Mouse (Mus musculus) layer of hippocampus, postnatal 10 days (tissue): ENCODE measurements around the gene Klhl42. TPM values are rescaled to one million over a fixed set of nuclear protein-coding genes. Genes with fewer than 3 reads are reported as not detected.

Source experiments
- DNase-seq, 2 experiments: peaks; one replicate each; pipeline ENCODE4 v3.0.0; 2021; ENCODE audit warnings: low spot score in 2 of 2
- total RNA-seq, 2 experiments: library from RNA; stranded (reverse); gene quantifications; 2 replicates each; pipeline ENCODE4 v1.2.3; 2021

The Klhl42 gene
- total RNA-seq, 2 experiments from 2014 or later = 23.5 to 25.7 TPM

- peak in 1 of 2 experiments; percentile 25 for DNase-seq
Observed at GRCm38 (mm10) chr6:147086594-147087225, 4.5 kb upstream of the Klhl42 start, which contains the start of gene Mansc4. Mansc4 (minus strand) TSS chr6:147087032.

DNA sequence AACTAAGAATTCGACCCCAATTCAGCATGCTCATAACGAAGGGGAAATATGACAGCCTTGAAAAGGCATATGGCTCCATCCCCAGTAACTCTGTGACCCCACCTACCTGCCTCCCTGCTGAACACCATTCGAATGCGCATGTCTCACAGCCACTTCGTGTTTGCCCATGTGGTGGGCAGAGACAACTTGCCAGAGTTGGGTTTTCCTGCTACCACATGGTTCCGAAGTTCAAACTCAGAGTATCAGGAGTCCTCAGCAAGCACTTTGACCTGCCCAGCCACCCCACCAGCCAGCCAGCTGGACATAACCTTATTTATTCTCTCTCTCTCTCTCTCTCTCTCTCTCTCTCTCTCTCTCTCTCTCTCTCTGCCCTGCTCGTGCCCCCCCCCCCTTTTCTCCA, 3.4 kb upstream of the Klhl42 start:
- no peak for DNase-seq

DNA sequence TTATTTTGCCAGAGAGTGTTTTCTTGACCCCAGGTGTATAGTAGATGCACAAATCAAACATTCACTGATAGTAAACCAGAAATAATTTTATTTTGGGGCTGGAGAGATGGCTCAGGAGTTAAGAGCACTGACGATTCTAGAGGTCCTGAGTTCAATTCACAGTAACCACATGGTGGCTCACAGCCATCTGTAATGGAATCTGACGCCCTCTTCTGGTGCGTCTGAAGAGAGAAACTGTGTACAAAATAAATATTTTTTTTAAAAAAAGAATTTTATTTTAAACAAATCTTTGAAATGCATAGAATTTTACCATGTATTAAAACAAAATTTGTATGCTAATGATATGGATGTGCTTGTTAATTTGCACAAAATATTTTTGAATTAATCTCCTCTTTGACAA, 2.7 kb upstream of the Klhl42 start:
- DNase-seq = no peak

- peak; percentile 16 to 27 for DNase-seq
Observed at GRCm38 (mm10) chr6:147090191-147090590, 988 bp upstream of the Klhl42 start.

- DNase-seq = peak; percentile 61 to 74
Observed at GRCm38 (mm10) chr6:147092136-147092535, 957 bp downstream of the Klhl42 start.

DNA sequence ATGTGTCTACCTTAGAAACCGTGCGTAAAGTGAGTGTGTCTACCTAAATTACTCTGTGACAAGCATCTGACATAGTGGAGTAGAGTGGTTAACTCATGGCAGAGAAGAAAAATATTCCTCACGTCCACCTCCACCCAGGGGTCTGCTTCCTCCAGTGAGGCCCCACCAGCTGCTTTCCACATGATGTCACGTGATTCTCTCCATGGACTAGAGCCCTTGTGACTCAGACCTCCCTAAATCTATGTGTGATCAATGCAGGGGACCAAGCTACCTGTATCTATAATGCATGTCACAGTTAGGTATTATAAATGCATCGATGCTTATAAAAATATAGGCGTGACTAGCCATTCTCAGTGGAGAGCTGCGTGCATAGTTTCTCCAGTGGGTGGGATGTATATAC, 3.6 kb downstream of the Klhl42 start:
- DNase-seq = no peak

DNA sequence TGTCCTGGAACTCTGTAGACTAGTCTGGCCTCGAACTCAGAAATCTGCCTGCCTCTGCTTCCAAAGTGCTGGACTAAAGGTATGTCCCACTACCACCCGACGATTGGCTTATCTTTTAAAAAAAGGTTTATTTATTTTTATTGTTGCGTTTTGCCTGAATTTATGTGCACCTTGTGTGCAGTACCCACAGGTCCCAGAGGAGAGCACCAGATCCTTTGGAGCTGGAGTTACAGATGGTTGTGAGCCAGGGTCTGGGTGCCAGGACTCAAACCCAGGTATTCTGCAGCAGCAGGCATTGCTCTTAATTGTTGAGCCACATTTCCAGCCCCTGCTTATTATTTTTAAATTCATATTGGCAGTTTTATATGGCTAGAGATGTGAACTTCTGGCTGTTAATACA, 4.9 kb downstream of the Klhl42 start:
- no peak for DNase-seq

- no peak for DNase-seq
Observed at GRCm38 (mm10) chr6:147096934-147097333, 5.8 kb downstream of the Klhl42 start.

DNA sequence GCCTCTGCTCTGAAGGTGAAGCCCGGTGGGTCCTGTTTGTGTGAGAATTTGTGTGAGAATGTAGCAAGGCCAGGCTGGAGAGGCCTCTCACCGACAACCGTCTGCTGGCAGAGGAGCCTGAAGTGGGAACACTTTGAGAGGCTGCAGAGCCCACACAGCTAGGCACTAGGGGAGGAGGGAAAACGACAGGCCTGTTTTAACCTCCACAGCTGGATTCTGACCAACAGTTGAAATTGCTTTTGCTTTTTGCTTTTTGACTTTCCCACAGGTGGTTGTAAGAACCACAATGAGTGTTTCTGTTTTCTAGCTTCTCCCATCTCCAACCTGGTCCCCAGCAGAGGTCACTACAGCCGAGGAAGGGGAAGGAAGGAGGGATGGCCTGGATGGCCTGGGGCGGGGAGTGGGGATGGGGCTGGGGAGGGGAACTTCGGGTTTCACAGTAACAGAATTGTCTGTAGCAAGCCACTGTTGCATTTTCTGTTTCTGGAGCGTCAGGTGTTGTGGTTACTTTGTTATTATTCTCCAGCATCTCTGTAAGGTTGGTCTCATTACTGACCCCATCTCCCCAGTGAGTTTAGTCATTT, 6.3 kb downstream of the Klhl42 start:
- DNase-seq = no peak

GRCm38 (mm10) chr6:147099458-147100277, 8.5 kb downstream of the Klhl42 start:
- no peak for DNase-seq

GRCm38 (mm10) chr6:147102293-147102692, 11.1 kb downstream of the Klhl42 start:
- no peak for DNase-seq

DNA sequence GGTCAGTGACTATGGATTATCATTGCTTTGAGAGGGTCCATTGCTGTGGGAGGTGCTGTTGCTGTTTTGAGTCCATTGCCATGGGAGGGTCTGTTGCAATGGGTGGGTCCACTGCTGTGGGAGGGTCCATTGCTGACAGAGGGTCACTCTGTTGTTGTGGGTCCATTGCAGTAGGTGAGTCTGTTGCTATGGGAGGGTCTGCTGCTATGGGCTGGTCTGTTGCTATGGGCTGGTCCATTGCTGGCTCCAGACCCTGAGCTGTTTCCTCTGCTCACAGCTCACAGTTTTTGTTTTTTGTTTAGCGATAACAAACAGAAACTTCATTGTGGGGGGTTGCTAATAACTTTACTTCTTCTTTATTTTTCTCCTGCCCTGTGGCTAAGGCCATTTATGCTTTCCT, 14.3 kb downstream of the Klhl42 start:
- no peak for DNase-seq

- no peak for DNase-seq
Observed at GRCm38 (mm10) chr6:147106716-147107115, 15.5 kb downstream of the Klhl42 start.

GRCm38 (mm10) chr6:147109283-147109682, 18.1 kb downstream of the Klhl42 start:
- DNase-seq = no peak

DNA sequence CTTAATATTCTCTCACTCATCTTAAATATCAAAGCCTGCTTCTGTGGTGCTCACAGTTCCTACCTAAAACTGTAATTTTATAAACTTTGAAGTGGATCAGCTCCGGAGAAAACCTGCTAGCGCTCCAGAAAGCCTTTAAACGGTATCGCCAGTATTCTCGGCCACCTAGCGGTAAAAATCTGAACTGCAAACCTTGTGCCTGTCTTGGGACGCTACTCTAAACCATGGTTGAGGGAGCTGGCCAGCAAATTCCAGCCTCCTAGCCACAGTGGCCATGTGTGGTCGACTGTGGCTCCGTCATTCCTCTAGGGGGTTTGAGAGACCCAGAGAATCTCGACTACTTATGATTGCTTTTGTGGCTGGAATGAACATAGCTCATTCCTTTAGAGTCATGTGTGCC, 25.4 kb downstream of the Klhl42 start:
- DNase-seq = peak; percentile 91 to 92

GRCm38 (mm10) chr6:147117764-147118163, 26.6 kb downstream of the Klhl42 start:
- DNase-seq = no peak

DNA sequence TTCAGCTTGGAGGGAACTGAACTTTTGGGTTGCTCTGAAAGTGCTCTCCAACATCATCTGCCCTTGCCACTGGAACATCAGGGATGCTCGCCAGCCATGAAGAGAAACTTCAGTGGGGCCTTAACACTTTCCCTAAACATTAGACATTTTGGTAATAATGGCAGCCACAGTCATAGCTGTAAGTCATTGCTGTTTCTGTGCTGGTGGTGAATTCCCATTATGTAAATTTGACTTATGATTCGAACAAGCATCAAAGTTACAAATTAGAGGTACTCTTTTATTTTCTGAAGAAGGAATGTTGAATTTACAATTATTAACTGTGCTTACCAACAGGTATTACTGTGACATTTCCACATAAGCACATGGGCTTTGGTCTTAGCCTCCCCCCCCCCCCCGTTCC, 27.0 kb downstream of the Klhl42 start:
- DNase-seq = no peak

DNA sequence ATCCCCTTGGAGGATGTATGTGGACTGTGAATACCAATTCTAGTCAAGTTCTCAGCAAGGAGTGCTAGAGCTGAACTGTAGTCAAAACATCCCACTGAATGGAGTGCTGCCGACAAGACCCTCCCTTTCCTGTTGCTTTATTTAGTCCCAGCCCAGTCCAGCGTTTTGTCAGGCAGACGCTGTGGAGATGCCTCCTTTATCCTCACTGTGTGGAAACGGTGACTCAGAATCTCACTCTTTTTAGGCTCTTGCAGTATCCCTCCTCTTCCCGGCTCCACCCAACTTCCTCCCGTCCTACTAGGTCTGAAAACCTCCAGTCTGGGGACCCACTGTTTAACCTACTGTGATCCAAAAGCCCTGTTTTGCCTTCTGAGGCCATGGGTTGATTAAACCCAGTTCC, 30.1 kb downstream of the Klhl42 start:
- no peak for DNase-seq

GRCm38 (mm10) chr6:147127239-147127638, 36.1 kb downstream of the Klhl42 start:
- DNase-seq = no peak

DNA sequence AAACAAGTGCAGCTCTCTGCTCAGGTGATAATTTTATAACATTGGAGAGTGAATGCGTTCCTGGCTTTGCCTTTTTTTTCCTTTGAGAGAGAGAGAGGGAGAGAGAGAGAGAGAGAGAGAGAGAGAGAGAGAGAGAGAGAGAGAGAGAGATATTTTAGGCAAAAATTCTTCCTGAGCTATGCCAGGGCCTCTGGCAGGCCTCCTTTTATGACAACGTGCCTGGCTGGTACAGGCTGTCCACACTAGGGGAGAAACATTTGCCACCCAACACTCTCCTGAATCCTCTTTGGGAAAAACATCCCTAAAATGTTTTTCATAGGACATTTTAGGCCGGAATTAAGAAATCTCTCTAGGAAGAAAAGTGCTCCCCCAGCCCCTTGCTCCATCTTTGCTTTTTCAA, 47.1 kb downstream of the Klhl42 start:
- DNase-seq = no peak

- no peak for DNase-seq
Observed at GRCm38 (mm10) chr6:147140600-147141154, 49.5 kb downstream of the Klhl42 start.

DNA sequence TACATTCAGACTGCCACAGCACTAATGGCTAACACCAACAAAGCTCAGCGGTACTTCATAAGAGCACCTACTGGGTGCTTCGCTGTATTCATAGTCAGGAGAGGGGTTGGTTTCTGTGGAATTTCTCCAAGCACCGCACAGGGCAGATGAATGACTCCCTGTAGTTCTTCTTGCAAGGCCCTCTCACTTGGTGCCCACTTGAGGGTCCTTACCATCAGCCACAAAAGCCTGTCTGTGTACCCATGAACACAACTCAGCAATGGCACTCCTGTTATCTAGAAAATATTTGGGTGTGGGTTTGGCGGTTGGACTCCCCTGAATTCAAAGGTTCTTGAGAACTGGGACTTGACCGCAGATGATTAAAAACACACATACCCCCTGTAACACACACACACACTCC, 53.5 kb downstream of the Klhl42 start:
- DNase-seq = no peak
